Mouse (Mus musculus) midbrain, embryonic 14.5 days (tissue): ENCODE data around the gene Tmem109. TPM values are rescaled to one million over a fixed set of nuclear protein-coding genes. Genes with fewer than 3 reads are reported as not detected.

Experiments
- ATAC-seq: fragments of 200-750 bp; cut with Nextera tagmentation; 2 replicates; pipeline ENCODE4 v1.8.0; 2017; ENCODE audit warnings: moderate number of reproducible peaks, moderate library complexity; ENCODE audit not compliant: low FRiP score, low TSS enrichment
- DNase-seq: peaks from one replicate; pipeline ENCODE4 v3.0.0-alpha.2; 2015
- H3K27ac ChIP-seq: fragments of 300-500 bp; sonication (generic); replicated peaks from 2 replicates; pipeline ENCODE4 v1.5.1; 2014; ENCODE audit warnings: mild to moderate bottlenecking, low read depth, low read length, moderate library complexity
- H3K27me3 ChIP-seq: fragments of 300-500 bp; sonication (generic); 2 replicates; pipeline ENCODE4 v1.6.1; 2014; ENCODE audit warnings: low read length, control low read depth, mixed read lengths; ENCODE audit not compliant: control insufficient read depth, insufficient read depth
- H3K36me3 ChIP-seq: fragments of 300-500 bp; sonication (generic); 2 replicates; pipeline ENCODE4 v1.6.1; 2014; ENCODE audit warnings: low read length, control low read depth; ENCODE audit not compliant: control insufficient read depth, insufficient read depth
- H3K4me1 ChIP-seq: fragments of 300-500 bp; sonication (generic); 2 replicates; pipeline ENCODE4 v1.6.1; 2014; ENCODE audit warnings: mild to moderate bottlenecking, antibody characterized with exemption, low read length, control low read depth; ENCODE audit not compliant: control insufficient read depth, insufficient read depth
- H3K4me2 ChIP-seq: fragments of 300-500 bp; sonication (generic); 2 replicates; pipeline ENCODE4 v1.6.1; 2014; ENCODE audit warnings: mild to moderate bottlenecking, low read length, moderate library complexity
- H3K4me3 ChIP-seq: fragments of 300-500 bp; sonication (generic); replicated peaks from 2 replicates; pipeline ENCODE4 v1.5.1; 2014; ENCODE audit warnings: low read depth, low read length
- H3K9ac ChIP-seq: fragments of 300-500 bp; sonication (generic); replicated peaks from 2 replicates; pipeline ENCODE4 v1.6.1; 2014; ENCODE audit warnings: mild to moderate bottlenecking, low read length, moderate library complexity
- H3K9me3 ChIP-seq: fragments of 300-500 bp; sonication (generic); 2 replicates; pipeline ENCODE4 v1.6.1; 2016; ENCODE audit warnings: low read length, control low read depth, mixed read lengths; ENCODE audit not compliant: control insufficient read depth
- WGBS: fragments of 180-500 bp; shearing (Covaris S2); extraction: QIAGEN DNeasy Blood & Tissue Kit; methylation state at CpG from one replicate; pipeline ENCODE4 v1.1.7; 2014; 5-methylcytosine and 5-hydroxymethylcytosine counted together
- polyA plus RNA-seq: library from polyadenylated mRNA; unstranded; fragments of >200 nt; fragmentation: Nextera tagmentation; extraction: Ambion mirVana; gene quantifications from 2 replicates; pipeline ENCODE4 v1.2.1, GENCODE M21; 2014

Gene Tmem109
- polyA plus RNA-seq = 35.8 and 41.2 TPM in 2 replicates

- Histone ChIP-seq H3K9me3 (peaks cover 5% of the 10 kb centered on the region; the same call in 1 of the 2 replicates), H3K36me3 (0 out of 2 replicates have a peak, but pooled peaks cover 7% of the 10 kb centered on the region), H3K4me2 (peak within 1 kb of the TSS; percentile 83), H3K9ac (peak within 1 kb of the TSS; percentile 67), H3K27me3 (no peaks in the 10 kb centered on the region), H3K4me1 (peaks cover 19% of the 10 kb centered on the region), H3K27ac (peak within 1 kb of the TSS; percentile 96), H3K4me3 (peak within 1 kb of the TSS; percentile 57)
- DNase-seq (peak; percentile 98), ATAC-seq (peak; percentile 92)
- under 1% methylated on average over 49 of the region's 49 CpGs for WGBS
Measured at GRCm38 (mm10) chr19:10881426-10882154, at the start of gene Tmem109. Gene Tmem109 (minus strand): TSS chr19:10882001.

DNA sequence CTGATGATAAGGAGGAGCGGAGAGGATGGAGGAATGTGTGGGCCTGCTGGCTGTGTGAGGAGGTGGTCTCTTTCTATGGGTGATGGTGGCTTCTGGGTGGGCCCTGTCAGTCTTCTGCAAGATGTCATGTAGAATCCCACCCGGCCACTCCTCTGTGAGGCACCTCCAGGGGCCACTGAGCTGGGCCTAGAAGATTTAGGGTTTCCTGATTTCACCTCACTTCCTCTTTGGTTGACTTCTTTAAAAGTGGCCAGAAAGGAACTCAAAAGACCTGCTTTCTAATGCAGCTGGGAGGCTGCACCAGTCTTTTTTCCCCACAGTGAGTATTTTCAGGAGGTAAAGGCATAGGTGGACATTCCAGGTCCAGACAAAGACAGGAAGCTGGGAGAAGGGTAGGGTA lies 48.8 kb upstream of the Tmem109 start:
- Histone ChIP-seq H3K9me3 (no peaks in the 10 kb centered on the region), H3K4me3 (no peak overlapping the region), H3K27ac (no peak overlapping the region), H3K9ac (no peak overlapping the region), H3K27me3 (no peaks in the 10 kb centered on the region), H3K4me1 (no peaks in the 10 kb centered on the region), H3K4me2 (no peak overlapping the region), H3K36me3 (no peaks in the 10 kb centered on the region)
- no peak for DNase-seq
- ATAC-seq = no peak
- WGBS = 71% methylated on average over 2 of the region's 2 CpGs

DNA sequence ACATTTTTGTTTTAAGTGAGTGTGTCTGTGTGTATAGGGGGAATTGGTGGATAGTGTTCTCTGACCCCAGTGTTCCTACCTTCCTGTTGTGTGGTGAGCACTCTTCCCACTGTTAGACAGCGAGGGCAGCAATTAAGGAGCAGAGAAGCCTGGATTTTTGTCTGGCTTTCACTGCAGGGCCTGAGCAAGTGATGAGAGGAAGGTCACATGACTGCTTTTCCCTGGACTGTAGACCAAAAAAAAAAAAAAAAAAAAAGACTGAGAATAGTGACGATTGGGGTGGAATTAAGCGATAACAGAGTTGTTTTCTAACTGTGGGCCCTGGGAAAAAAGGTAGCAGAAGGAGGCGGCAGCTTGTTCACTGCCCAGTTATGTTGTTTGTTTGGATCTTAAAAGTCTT lies 44.9 kb upstream of the Tmem109 start:
- H3K36me3 ChIP-seq = no peaks in the 10 kb centered on the region
- H3K4me1 ChIP-seq = no peaks in the 10 kb centered on the region
- ATAC-seq (no peak), DNase-seq (no peak)
- no peak overlapping the region for H3K27ac ChIP-seq
- no peak overlapping the region for H3K4me2 ChIP-seq
- H3K27me3 ChIP-seq = no peaks in the 10 kb centered on the region
- no peak overlapping the region for H3K4me3 ChIP-seq
- H3K9ac ChIP-seq = no peak overlapping the region
- WGBS = 31% methylated on average over 4 of the region's 4 CpGs
- no peaks in the 10 kb centered on the region for H3K9me3 ChIP-seq

- 6% methylated on average over 6 of the region's 6 CpGs for WGBS
- no peak for ATAC-seq
- Histone ChIP-seq H3K9ac (no peak overlapping the region), H3K27me3 (no peaks in the 10 kb centered on the region), H3K4me1 (no peaks in the 10 kb centered on the region), H3K4me2 (no peak overlapping the region), H3K4me3 (no peak overlapping the region), H3K27ac (no peak overlapping the region), H3K9me3 (no peaks in the 10 kb centered on the region), H3K36me3 (no peaks in the 10 kb centered on the region)
- DNase-seq = peak; percentile 30
Measured at GRCm38 (mm10) chr19:10926123-10926621, 44.4 kb upstream of the Tmem109 start.

GRCm38 (mm10) chr19:10924220-10924619 lies 42.4 kb upstream of the Tmem109 start:
- Histone ChIP-seq H3K9ac (no peak overlapping the region), H3K27ac (no peak overlapping the region), H3K4me2 (no peak overlapping the region), H3K4me1 (no peaks in the 10 kb centered on the region), H3K27me3 (no peaks in the 10 kb centered on the region), H3K36me3 (no peaks in the 10 kb centered on the region), H3K4me3 (no peak overlapping the region), H3K9me3 (no peaks in the 10 kb centered on the region)
- ATAC-seq (no peak), DNase-seq (no peak)
- 83% methylated on average over 4 of the region's 4 CpGs for WGBS

DNA sequence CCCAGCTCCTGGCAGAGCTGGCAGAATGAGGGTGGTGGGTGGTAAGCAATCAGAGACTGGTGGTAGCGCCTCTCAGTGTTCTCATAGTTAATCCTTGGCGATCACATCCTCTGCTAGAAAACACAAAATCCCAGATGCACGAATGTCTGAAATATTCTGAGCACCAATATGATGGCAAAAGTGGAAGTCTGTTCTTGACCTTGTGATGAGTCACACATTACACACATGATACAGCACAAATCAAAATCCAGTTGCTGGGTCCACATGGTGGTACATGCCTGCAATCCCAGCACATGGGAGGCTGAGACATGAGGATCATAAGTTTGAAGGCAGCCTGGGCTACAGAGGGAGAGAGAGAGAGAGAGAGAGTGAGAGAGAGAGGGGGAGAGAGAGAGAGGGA lies 39.3 kb upstream of the Tmem109 start:
- WGBS = 80% methylated on average over 3 of the region's 3 CpGs
- no peaks in the 10 kb centered on the region for H3K9me3 ChIP-seq
- no peak overlapping the region for H3K4me3 ChIP-seq
- H3K9ac ChIP-seq = no peak overlapping the region
- ATAC-seq (no peak), DNase-seq (no peak)
- H3K4me1 ChIP-seq = no peaks in the 10 kb centered on the region
- no peaks in the 10 kb centered on the region for H3K36me3 ChIP-seq
- no peaks in the 10 kb centered on the region for H3K27me3 ChIP-seq
- H3K4me2 ChIP-seq = no peak overlapping the region
- no peak overlapping the region for H3K27ac ChIP-seq

GRCm38 (mm10) chr19:10920532-10920931 lies 38.7 kb upstream of the Tmem109 start, which contains the start of gene Zp1:
Gene Zp1 (minus strand): TSS chr19:10920632.
- DNase-seq (no peak), ATAC-seq (no peak)
- no peak within 1 kb of the TSS for H3K9ac ChIP-seq
- H3K4me2 ChIP-seq = no peak within 1 kb of the TSS
- H3K27me3 ChIP-seq = no peaks in the 10 kb centered on the region
- H3K4me1 ChIP-seq = no peaks in the 10 kb centered on the region
- no peak within 1 kb of the TSS for H3K27ac ChIP-seq
- no peaks in the 10 kb centered on the region for H3K9me3 ChIP-seq
- no peak within 1 kb of the TSS for H3K4me3 ChIP-seq
- 70% methylated on average over 2 of the region's 2 CpGs for WGBS
- H3K36me3 ChIP-seq = no peaks in the 10 kb centered on the region

GRCm38 (mm10) chr19:10918321-10918991 lies 36.7 kb upstream of the Tmem109 start:
- WGBS = 84% methylated on average over 10 of the region's 10 CpGs
- Histone ChIP-seq H3K27ac (no peak overlapping the region), H3K9me3 (no peaks in the 10 kb centered on the region), H3K27me3 (no peaks in the 10 kb centered on the region), H3K4me1 (no peaks in the 10 kb centered on the region), H3K9ac (no peak overlapping the region), H3K36me3 (no peaks in the 10 kb centered on the region), H3K4me3 (no peak overlapping the region), H3K4me2 (no peak overlapping the region)
- ATAC-seq (no peak), DNase-seq (peak; percentile 33)
